29 mouse cellular contexts compared by ENCODE assay signal in genomic region chr14:14025870-14026269, GRCm38 (mm10).
"Had no signal": no experiment of that assay in that cellular context is flagged by ENCODE, and none has a peak within 500 bp of the region (broad histone marks: within the 10 kb centered on the region; RNA-seq: fewer than 3 reads in every experiment).

No protein-coding gene starts in this region.

- H3K36me3 ChIP-seq: hindbrain, embryonic 15.5 days had no signal

- H3K27me3 ChIP-seq: heart, embryonic 13.5 days; heart, embryonic 15.5 days; hindbrain, embryonic 13.5 days; hindbrain, embryonic 15.5 days; kidney, embryonic 15.5 days; limb, embryonic 12.5 days; liver, embryonic 13.5 days; liver, embryonic 15.5 days had no signal

- H3K4me2 ChIP-seq: heart, embryonic 11.5 days; heart, embryonic 13.5 days; heart, embryonic 15.5 days; hindbrain, embryonic 13.5 days; hindbrain, embryonic 15.5 days; kidney, embryonic 15.5 days; limb, embryonic 12.5 days; liver, embryonic 11.5 days; liver, embryonic 13.5 days; liver, embryonic 15.5 days had no signal

- H3K4me1 ChIP-seq: heart, embryonic 13.5 days; heart, embryonic 15.5 days; hindbrain, embryonic 13.5 days; hindbrain, embryonic 15.5 days; kidney, embryonic 15.5 days; limb, embryonic 10.5 days; limb, embryonic 12.5 days; liver, embryonic 15.5 days had no signal

- DNase-seq: gastrocnemius, adult 2 months; gastrocnemius, postnatal 14 days; gastrocnemius, postnatal 36 days; heart, adult 11 months; heart, adult 2 months; heart, postnatal 14 days; heart, postnatal 36 days; kidney, adult 11 months; kidney, adult 2 months; kidney, postnatal 14 days; kidney, postnatal 36 days; layer of hippocampus, adult 9-11 months; layer of hippocampus, postnatal 36 days; liver; liver, embryonic 13.5 days; liver, postnatal 0 days had no signal

- H3K9ac ChIP-seq: heart, embryonic 13.5 days; heart, embryonic 15.5 days; hindbrain, embryonic 13.5 days; hindbrain, embryonic 15.5 days; kidney, embryonic 15.5 days; limb, embryonic 12.5 days; liver, embryonic 13.5 days; liver, embryonic 15.5 days; liver, postnatal 0 days had no signal

- H3K9me3 ChIP-seq: heart, embryonic 13.5 days; heart, embryonic 15.5 days; hindbrain, embryonic 13.5 days; hindbrain, embryonic 15.5 days; kidney, embryonic 15.5 days; limb, embryonic 10.5 days; limb, embryonic 12.5 days; liver, embryonic 13.5 days; liver, embryonic 15.5 days had no signal

- H3K27ac ChIP-seq: gastrocnemius, adult 2 months; heart, adult 2 months; heart, embryonic 13.5 days; heart, embryonic 15.5 days; hindbrain, embryonic 13.5 days; hindbrain, embryonic 15.5 days; hindbrain, postnatal 0 days; kidney, embryonic 15.5 days; kidney, postnatal 0 days; limb, embryonic 10.5 days; limb, embryonic 12.5 days; liver, embryonic 13.5 days; liver, embryonic 15.5 days had no signal

- H3K4me3 ChIP-seq: gastrocnemius, adult 2 months; heart, adult 2 months; heart, embryonic 13.5 days; heart, embryonic 15.5 days; hindbrain, embryonic 13.5 days; hindbrain, embryonic 15.5 days; kidney, embryonic 15.5 days; limb, embryonic 10.5 days; limb, embryonic 12.5 days; liver, embryonic 13.5 days; liver, embryonic 15.5 days had no signal

- ATAC-seq: hindbrain, postnatal 0 days; intestine, embryonic 16.5 days; liver, postnatal 0 days had no signal
